ENCODE assay signal across 27 mouse cellular contexts in the genomic region with DNA sequence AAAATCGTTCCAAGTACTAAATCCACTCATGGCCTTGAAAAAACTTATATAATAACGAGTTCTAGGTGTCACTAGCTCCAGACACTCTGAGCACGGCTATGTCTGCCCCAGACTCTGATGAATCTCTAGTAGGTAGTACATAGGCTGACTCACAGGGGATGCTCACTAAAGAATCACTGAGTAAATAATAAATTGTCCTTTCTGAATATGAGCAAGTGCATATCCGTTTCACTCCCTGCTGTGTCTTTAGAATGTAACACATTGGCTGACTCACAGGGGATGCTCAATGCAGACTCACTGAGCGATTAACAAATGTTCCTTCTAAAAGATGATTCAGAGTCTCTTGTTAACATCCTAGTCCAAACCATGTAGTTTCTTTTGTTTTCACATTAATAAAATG. TPM values are rescaled to one million over a fixed set of nuclear protein-coding genes. Genes with fewer than 3 reads are reported as not detected.
DNase-seq lines count a peak whose midpoint lies in the region; ATAC-seq and TF ChIP-seq lines count a peak whose summit lies in the region.
"Had no signal": no experiment of that assay in that cellular context is flagged by ENCODE, and none has a peak within 500 bp of the region (broad histone marks: within the 10 kb centered on the region; RNA-seq: fewer than 3 reads in every experiment).

No protein-coding gene starts in this region.

- no peaks in the 10 kb centered on the region for H3K79me3 ChIP-seq in C2C12 (ENCODE audit: low read depth)

- no peak for TF ChIP-seq EP300 in lung, postnatal 0 days (IDR thresholded peaks at IDR 0.05)

- no peak for ATAC-seq in lung, postnatal 0 days
- ATAC-seq: inflammation-experienced regulatory T-cells, adult 6 months; midbrain, embryonic 15.5 days had no signal

- H3K79me2 ChIP-seq in C2C12 (ENCODE audit: control insufficient read depth, insufficient read depth): no peaks in the 10 kb centered on the region
- no peaks in the 10 kb centered on the region for H3K79me2 ChIP-seq in myocyte (ENCODE audit: control insufficient read depth, insufficient read depth)

- WGBS in lung, postnatal 0 days: 74% methylated on average over 5 of the region's 5 CpGs

- H3K36me3 ChIP-seq in C2C12 (ENCODE audit: control insufficient read depth, insufficient read depth): no peaks in the 10 kb centered on the region
- H3K36me3 ChIP-seq in myocyte (ENCODE audit: control insufficient read depth, insufficient read depth): no peaks in the 10 kb centered on the region
- no peaks in the 10 kb centered on the region for H3K36me3 ChIP-seq in lung, postnatal 0 days (ENCODE audit: insufficient read depth, low read length)
- H3K36me3 ChIP-seq: embryonic facial prominence, embryonic 12.5 days; forebrain, embryonic 12.5 days; heart, embryonic 15.5 days; limb, embryonic 15.5 days; midbrain, embryonic 15.5 days; neural tube, embryonic 13.5 days had no signal

- H3K4me1 ChIP-seq in lung, postnatal 0 days (ENCODE audit: insufficient read depth, low read depth, low read length): no peaks in the 10 kb centered on the region
- H3K4me1 ChIP-seq: embryonic facial prominence, embryonic 12.5 days; forebrain, embryonic 12.5 days; heart, embryonic 15.5 days; limb, embryonic 15.5 days; midbrain, embryonic 15.5 days; neural tube, embryonic 13.5 days had no signal

- peak; percentile 24 for DNase-seq in layer of hippocampus, adult 9-11 months
- DNase-seq in layer of hippocampus, adult 8-10 months (ENCODE audit: low spot score in 2 of 2): no peak
- peak; percentile 81 for DNase-seq in 3T3-L1 (ENCODE audit: low read depth, low spot score)
- DNase-seq in lung, postnatal 0 days (ENCODE audit: low spot score): no peak
- no peak for DNase-seq in lung, postnatal 4 days
- DNase-seq: adrenal gland, adult 2 months; cerebellum, adult 11-12 months; cerebellum, postnatal 25 days; heart, postnatal 36 days; kidney, adult 18-20 months; kidney, postnatal 4 days; lung, embryonic 14.5 days; retina, postnatal 1 day; thymus, postnatal 14 days had no signal

- no peak overlapping the region for H3K9ac ChIP-seq in lung, postnatal 0 days (replicated peaks; ENCODE audit: low read depth)
- H3K9ac ChIP-seq: embryonic facial prominence, embryonic 12.5 days; forebrain, embryonic 12.5 days; heart, embryonic 15.5 days; hindbrain, embryonic 14.5 days; limb, embryonic 15.5 days; liver, embryonic 14.5 days; lung, embryonic 14.5 days; midbrain, embryonic 15.5 days; neural tube, embryonic 13.5 days had no signal

- H3ac ChIP-seq in C2C12 (ENCODE audit: control insufficient read depth, insufficient read length, low read depth) (no peak overlapping the region), myocyte (ENCODE audit: control insufficient read depth, insufficient read length) (no peak overlapping the region)

- no peak overlapping the region for H3K27ac ChIP-seq in lung, postnatal 0 days (ENCODE audit: low read length)
- H3K27ac ChIP-seq: embryonic facial prominence, embryonic 12.5 days; forebrain, embryonic 12.5 days; heart, embryonic 15.5 days; hindbrain, embryonic 14.5 days; limb, embryonic 15.5 days; liver, embryonic 14.5 days; macrophage; midbrain, embryonic 15.5 days; neural tube, embryonic 13.5 days had no signal

- no peaks in the 10 kb centered on the region for H3K27me3 ChIP-seq in C2C12 (ENCODE audit: control insufficient read depth, insufficient read depth, insufficient read length)
- no peaks in the 10 kb centered on the region for H3K27me3 ChIP-seq in myocyte (ENCODE audit: control insufficient read depth, insufficient read depth, insufficient read length)
- no peaks in the 10 kb centered on the region for H3K27me3 ChIP-seq in lung, postnatal 0 days (replicated peaks; ENCODE audit: insufficient read depth, low read length)
- H3K27me3 ChIP-seq: embryonic facial prominence, embryonic 12.5 days; forebrain, embryonic 12.5 days; heart, embryonic 15.5 days; limb, embryonic 15.5 days; midbrain, embryonic 15.5 days; neural tube, embryonic 13.5 days had no signal

- H3K9me3 ChIP-seq in lung, postnatal 0 days (ENCODE audit: low read length): no peaks in the 10 kb centered on the region
- H3K9me3 ChIP-seq: embryonic facial prominence, embryonic 12.5 days; forebrain, embryonic 12.5 days; heart, embryonic 15.5 days; limb, embryonic 15.5 days; midbrain, embryonic 15.5 days; neural tube, embryonic 13.5 days had no signal

- H3K4me3 ChIP-seq in C2C12 (ENCODE audit: insufficient read depth, poor library complexity, severe bottlenecking) (no peak overlapping the region), myocyte (no peak overlapping the region)
- H3K4me3 ChIP-seq in lung, postnatal 0 days (ENCODE audit: low read depth, low read length): no peak overlapping the region
- H3K4me3 ChIP-seq: embryonic facial prominence, embryonic 12.5 days; erythroblast, embryonic 14.5 days; forebrain, embryonic 12.5 days; heart, embryonic 15.5 days; limb, embryonic 15.5 days; midbrain, embryonic 15.5 days; neural tube, embryonic 13.5 days had no signal

- no peak for TF ChIP-seq POLR2A in myocyte (IDR thresholded peaks at IDR 0.05; ENCODE audit: insufficient read length, low read depth)

- TF ChIP-seq CTCF in C2C12 (IDR thresholded peaks at IDR 0.05; ENCODE audit: control insufficient read depth, insufficient read depth, insufficient read length): no peak
- no peak for TF ChIP-seq CTCF in lung, postnatal 0 days (IDR thresholded peaks at IDR 0.05)

- peak overlapping the region; percentile 21 for H3K4me2 ChIP-seq in myocyte (ENCODE audit: low read depth)
- no peak overlapping the region for H3K4me2 ChIP-seq in lung, postnatal 0 days (replicated peaks; ENCODE audit: low read depth, low read length)
- H3K4me2 ChIP-seq: embryonic facial prominence, embryonic 12.5 days; forebrain, embryonic 12.5 days; heart, embryonic 15.5 days; hindbrain, embryonic 14.5 days; limb, embryonic 15.5 days; lung, embryonic 14.5 days; midbrain, embryonic 15.5 days; neural tube, embryonic 13.5 days had no signal

TF ChIP-seq in C2C12, 6 proteins besides CTCF, POLR2A, EP300 and RAD21:
- TF ChIP-seq MYOG (IDR thresholded peaks at IDR 0.05; ENCODE audit: control insufficient read depth, extremely low read depth, insufficient read length) (no peak), FOSL1 (IDR thresholded peaks at IDR 0.05; ENCODE audit: insufficient read depth, low read length, poor library complexity, severe bottlenecking) (peak; percentile 32)

TF ChIP-seq in myocyte, 11 proteins besides CTCF, POLR2A, EP300 and RAD21:
- no peak for TF ChIP-seq POLR2AphosphoS2 (IDR thresholded peaks at IDR 0.05; ENCODE audit: insufficient read length, low read depth)
- TF ChIP-seq USF1 (IDR thresholded peaks at IDR 0.05; ENCODE audit: low read depth): no peak
- no peak for TF ChIP-seq TCF3 (IDR thresholded peaks at IDR 0.05; ENCODE audit: insufficient read length, low read depth)
- no peak for TF ChIP-seq SRF (IDR thresholded peaks at IDR 0.05; ENCODE audit: control insufficient read depth, insufficient read length, low read depth)
- no peak for TF ChIP-seq REST (IDR thresholded peaks at IDR 0.05; ENCODE audit: insufficient read depth, insufficient read length)
- TF ChIP-seq TCF12 (IDR thresholded peaks at IDR 0.05; ENCODE audit: insufficient read depth, poor library complexity, severe bottlenecking): no peak
- no peak for TF ChIP-seq E2F4 (IDR thresholded peaks at IDR 0.05; ENCODE audit: insufficient read depth)
- TF ChIP-seq MAX (IDR thresholded peaks at IDR 0.05; ENCODE audit: low read depth): no peak
- no peak for TF ChIP-seq CEBPB (IDR thresholded peaks at IDR 0.05; ENCODE audit: insufficient read depth, poor library complexity, severe bottlenecking)
- TF ChIP-seq MYOG (IDR thresholded peaks at IDR 0.05; ENCODE audit: control insufficient read depth in 1 of 3, insufficient read depth in 1 of 3, insufficient read length in 2 of 3, low read depth in 2 of 3): no peak
- TF ChIP-seq MYOD1 (IDR thresholded peaks at IDR 0.05; ENCODE audit: control insufficient read depth in 1 of 3, insufficient read length in 2 of 3, low read depth in 2 of 3): no peak

RNA-seq across cellular contexts. Expression of a gene that starts 52.1 kb away (rescaled TPM):
- total RNA-seq in layer of hippocampus, adult 8-10 months (2022): 1 to 10 TPM; 4.6 to 8.1 (median 6.5) TPM
- 0.22 TPM for polyA plus RNA-seq in C2C12 (2012; fragmentation: generic; extraction: Trizol)
- polyA plus RNA-seq in myocyte (2012; fragmentation: generic; extraction: Trizol): not detected
- 54.6 and 56.1 TPM in 2 replicates for polyA plus RNA-seq in lung, postnatal 0 days (2015; fragmentation: Nextera tagmentation; extraction: Ambion mirVana)
- polyA plus RNA-seq: erythroblast, embryonic 14.5 days; inflammation-experienced regulatory T-cells, adult 6 months; macrophage had no signal

Comparison
In these comparisons a context has a peak if more than half of its experiments do, and no peak if none do; other contexts are left out.
1. DNase-seq: peak in layer of hippocampus, adult 9-11 months (single experiment) and 3T3-L1 (single experiment); none in layer of hippocampus, adult 8-10 months (0 of 2), lung, postnatal 0 days (single experiment) and lung, postnatal 4 days (0 of 2).
2. RNA of a gene that starts 52.1 kb away (polyA plus RNA-seq): 54.6 to 56.1 TPM in lung, postnatal 0 days; 0.22 TPM in C2C12 (single experiment) and not detected in myocyte (single experiment); every median in the first group is over 10 times any median in the second.